Mouse (Mus musculus) lung, postnatal 0 days (tissue): ENCODE measurements at regions not wholly inside any gene's neighbourhood (a gene's known extent, or its start where the extent isn't known, plus 50 kb on each side); places are given as distances from the start of the nearest gene placed in this dataset.
"Not testable (repeated sequence)": the region's sequence is repeated elsewhere in the genome, so short reads cannot be mapped to it uniquely, and the experiment has no call there.

Source experiments
- ATAC-seq: fragments of 200-750 bp; cut with Nextera tagmentation; 2 replicates; pipeline ENCODE4 v1.8.0; 2017; ENCODE audit warnings: moderate library complexity
- DNase-seq: peaks from one replicate; pipeline ENCODE4 v3.0.0-alpha.2; 2016; ENCODE audit warnings: low spot score
- H3K27ac ChIP-seq: fragments of 300-500 bp; sonication (generic); 2 replicates; pipeline ENCODE4 v1.5.1; 2014; ENCODE audit warnings: antibody characterized with exemption, mild to moderate bottlenecking, low read length, mixed read lengths
- H3K27me3 ChIP-seq: fragments of 300-500 bp; sonication (generic); replicated peaks from 2 replicates; pipeline ENCODE4 v1.6.1; 2014; ENCODE audit warnings: low read length, mixed read lengths; ENCODE audit not compliant: insufficient read depth
- H3K36me3 ChIP-seq: fragments of 300-500 bp; sonication (generic); 2 replicates; pipeline ENCODE4 v1.6.1; 2014; ENCODE audit warnings: low read length, mixed read lengths; ENCODE audit not compliant: insufficient read depth
- H3K4me1 ChIP-seq: fragments of 300-500 bp; sonication (generic); 2 replicates; pipeline ENCODE4 v1.6.1; 2014; ENCODE audit warnings: antibody characterized with exemption, low read depth, low read length, mixed read lengths; ENCODE audit not compliant: insufficient read depth
- H3K4me2 ChIP-seq: fragments of 300-500 bp; sonication (generic); replicated peaks from 2 replicates; pipeline ENCODE4 v1.6.1; 2014; ENCODE audit warnings: low read depth, mild to moderate bottlenecking, low read length, moderate library complexity, mixed read lengths
- H3K4me3 ChIP-seq: fragments of 300-500 bp; sonication (generic); 2 replicates; pipeline ENCODE4 v1.5.1; 2014; ENCODE audit warnings: low read depth, low read length
- H3K9ac ChIP-seq: fragments of 300-500 bp; sonication (generic); replicated peaks from 2 replicates; pipeline ENCODE4 v1.6.1; 2014; ENCODE audit warnings: low read depth, mild to moderate bottlenecking
- H3K9me3 ChIP-seq: fragments of 300-500 bp; sonication (generic); 2 replicates; pipeline ENCODE4 v1.6.1; 2016; ENCODE audit warnings: low read length, mixed read lengths
- CTCF ChIP-seq: IDR thresholded peaks from 2 replicates; pipeline ENCODE4 v1.5.1; 2016; ENCODE audit warnings: antibody characterized with exemption, mild to moderate bottlenecking
- EP300 ChIP-seq: IDR thresholded peaks from 2 replicates; pipeline ENCODE4 v1.6.1; 2016; ENCODE audit warnings: antibody characterized with exemption, mild to moderate bottlenecking, control low read depth
- WGBS: fragments of 180-500 bp; shearing (Covaris S2); extraction: QIAGEN DNeasy Blood & Tissue Kit; methylation state at CpG from one replicate; pipeline ENCODE4 v1.1.7; 2014; 5-methylcytosine and 5-hydroxymethylcytosine counted together

GRCm38 (mm10) chr13:41925211-41925610 is 77.7 kb upstream of the Adtrp start:
- WGBS = 60% methylated on average over 2 of the region's 2 CpGs
- DNase-seq (no peak), ATAC-seq (no peak)
- H3K4me3 ChIP-seq = no peak overlapping the region
- H3K4me1 ChIP-seq = no peaks in the 10 kb centered on the region
- no peaks in the 10 kb centered on the region for H3K9me3 ChIP-seq
- H3K27ac ChIP-seq = no peak overlapping the region
- TF ChIP-seq CTCF = no peak
- TF ChIP-seq EP300 = no peak
- no peaks in the 10 kb centered on the region for H3K27me3 ChIP-seq
- H3K4me2 ChIP-seq = no peak overlapping the region
- no peaks in the 10 kb centered on the region for H3K36me3 ChIP-seq
- no peak overlapping the region for H3K9ac ChIP-seq

- Histone ChIP-seq H3K4me1 (no peaks in the 10 kb centered on the region), H3K27ac (no peak overlapping the region), H3K9me3 (no peaks in the 10 kb centered on the region), H3K36me3 (no peaks in the 10 kb centered on the region), H3K9ac (no peak overlapping the region), H3K4me3 (no peak overlapping the region), H3K4me2 (no peak overlapping the region), H3K27me3 (no peaks in the 10 kb centered on the region)
- ATAC-seq (no peak), DNase-seq (no peak)
- TF ChIP-seq EP300 (no peak), CTCF (no peak)
- WGBS = 68% methylated on average over 6 of the region's 6 CpGs
These were observed 73.7 kb upstream of the Adtrp start for GRCm38 (mm10) chr13:41921178-41921577.

- H3K9ac ChIP-seq = no peak overlapping the region
- no peaks in the 10 kb centered on the region for H3K36me3 ChIP-seq
- WGBS = 62% methylated on average over 5 of the region's 5 CpGs
- no peaks in the 10 kb centered on the region for H3K9me3 ChIP-seq
- no peaks in the 10 kb centered on the region for H3K27me3 ChIP-seq
- ATAC-seq (no peak), DNase-seq (no peak)
- TF ChIP-seq EP300 (no peak), CTCF (no peak)
- no peaks in the 10 kb centered on the region for H3K4me1 ChIP-seq
- H3K4me2 ChIP-seq = no peak overlapping the region
- H3K27ac ChIP-seq = no peak overlapping the region
- no peak overlapping the region for H3K4me3 ChIP-seq
These were observed 71.0 kb upstream of the Adtrp start for GRCm38 (mm10) chr13:41918525-41918924.

- not testable (repeated sequence) for H3K27ac ChIP-seq, DNase-seq, ATAC-seq, H3K36me3 ChIP-seq, H3K9ac ChIP-seq, H3K9me3 ChIP-seq, H3K4me3 ChIP-seq, H3K4me2 ChIP-seq, H3K4me1 ChIP-seq, H3K27me3 ChIP-seq
- 75% methylated on average over 9 of the region's 9 CpGs for WGBS
These were observed 68.3 kb upstream of the Adtrp start for GRCm38 (mm10) chr13:41915816-41916215.

- 30% methylated on average over 3 of the region's 3 CpGs for WGBS
- Histone ChIP-seq H3K4me1 (no peaks in the 10 kb centered on the region), H3K27ac (no peak overlapping the region), H3K36me3 (no peaks in the 10 kb centered on the region), H3K4me3 (no peak overlapping the region), H3K9ac (no peak overlapping the region), H3K9me3 (no peaks in the 10 kb centered on the region), H3K4me2 (no peak overlapping the region), H3K27me3 (no peaks in the 10 kb centered on the region)
- TF ChIP-seq CTCF = no peak
- TF ChIP-seq EP300 = no peak
- no peak for ATAC-seq
- no peak for DNase-seq
These were observed 63.3 kb upstream of the Adtrp start for GRCm38 (mm10) chr13:41910736-41911135.

- no peaks in the 10 kb centered on the region for H3K4me1 ChIP-seq
- no peak overlapping the region for H3K27ac ChIP-seq
- H3K9ac ChIP-seq = no peak overlapping the region
- DNase-seq = peak; percentile 10
- H3K4me3 ChIP-seq = no peak overlapping the region
- no peak overlapping the region for H3K4me2 ChIP-seq
- ATAC-seq = no peak
- no peaks in the 10 kb centered on the region for H3K27me3 ChIP-seq
- H3K36me3 ChIP-seq = no peaks in the 10 kb centered on the region
- H3K9me3 ChIP-seq = no peaks in the 10 kb centered on the region
- WGBS = 77% methylated on average over 10 of the region's 10 CpGs
- no peak for TF ChIP-seq EP300
These were observed 62.8 kb upstream of the Adtrp start for GRCm38 (mm10) chr13:41910236-41910635.

- Histone ChIP-seq H3K4me2 (no peak overlapping the region), H3K36me3 (no peaks in the 10 kb centered on the region), H3K9ac (no peak overlapping the region), H3K4me1 (no peaks in the 10 kb centered on the region), H3K27me3 (no peaks in the 10 kb centered on the region), H3K4me3 (no peak overlapping the region), H3K27ac (no peak overlapping the region), H3K9me3 (no peaks in the 10 kb centered on the region)
- DNase-seq = no peak
- whole genome bisulfite sequencing = 84% methylated on average over 2 of the region's 2 CpGs
- no peak for ATAC-seq
- TF ChIP-seq CTCF = no peak
- TF ChIP-seq EP300 = no peak
These were observed 59.5 kb upstream of the Adtrp start for GRCm38 (mm10) chr13:41907027-41907426.
